Mouse (Mus musculus) testis, adult 2 months (tissue): ENCODE data around the gene Grk1.

Experiments used
- CTCF ChIP-seq: fragments of 200-500 bp; IDR thresholded peaks from 2 replicates; pipeline ENCODE4 v1.5.1; 2012; ENCODE audit warnings: low read depth, mild to moderate bottlenecking, inconsistent platforms, low read length, moderate library complexity; ENCODE audit not compliant: control insufficient read depth, insufficient read depth, insufficient replicate concordance
- POLR2A ChIP-seq: fragments of 200-500 bp; IDR thresholded peaks from 2 replicates; pipeline ENCODE4 v1.6.1; 2012; ENCODE audit warnings: low read depth, mild to moderate bottlenecking, inconsistent platforms, low read length, moderate library complexity; ENCODE audit not compliant: control insufficient read depth

DNA sequence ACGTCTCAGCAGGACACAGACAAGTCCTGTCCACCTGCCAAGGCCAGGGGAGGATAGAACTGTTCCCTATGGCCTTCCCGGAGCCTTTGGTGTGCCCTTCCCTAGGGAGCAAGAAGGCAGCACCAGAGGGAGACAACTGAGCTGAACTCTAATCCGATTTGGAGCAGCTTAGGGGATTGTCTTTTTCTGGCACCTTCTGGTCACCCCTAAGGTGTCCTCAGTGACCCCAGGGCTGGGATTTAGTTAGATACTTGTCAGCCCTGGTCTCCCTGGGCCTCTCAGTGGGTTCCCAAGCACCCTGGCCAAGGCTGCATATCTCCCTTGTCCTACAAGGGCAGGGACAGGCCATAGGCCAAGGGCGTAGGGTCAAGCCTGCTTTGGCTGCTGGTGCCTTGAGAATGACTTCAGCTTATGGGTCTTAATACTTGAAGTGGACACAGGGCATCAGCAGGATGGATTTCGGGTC lies at the start of gene Grk1:
- TF ChIP-seq POLR2A, result no peak
- TF ChIP-seq CTCF, result no peak
